Mouse (Mus musculus): ENCODE measurements around the gene Bsdc1. TPM values are rescaled to one million over a fixed set of nuclear protein-coding genes. Genes with fewer than 3 reads are reported as not detected.
A peak's percentile ranks its signal among the peaks of the same experiment; 100 is the strongest.
"Not testable (repeated sequence)": the region's sequence is repeated elsewhere in the genome, so short reads cannot be mapped to it uniquely, and the experiment has no call there.

The Bsdc1 gene
- 36.2 and 41.3 TPM in 2 replicates for total RNA-seq (2017)

- ATAC-seq (replicated peaks in 1 of 2; ENCODE audit: insufficient read depth in 1 of 2, low FRiP score in 2 of 2, low TSS enrichment in 1 of 2, low read depth in 1 of 2, poor library complexity in 2 of 2, severe bottlenecking in 2 of 2): peak; percentile 94 to 97
These were observed at the start of gene Bsdc1 for GRCm38 (mm10) chr4:129461183-129461960. Gene Bsdc1 (plus strand): TSS chr4:129461581.

GRCm38 (mm10) chr4:129415892-129416291, 45.5 kb upstream of the Bsdc1 start:
- no peak for ATAC-seq (replicated peaks in 1 of 2; ENCODE audit: insufficient read depth in 1 of 2, low FRiP score in 2 of 2, low TSS enrichment in 1 of 2, low read depth in 1 of 2, poor library complexity in 2 of 2, severe bottlenecking in 2 of 2)

- ATAC-seq (replicated peaks in 1 of 2; ENCODE audit: insufficient read depth in 1 of 2, low FRiP score in 2 of 2, low TSS enrichment in 1 of 2, low read depth in 1 of 2, poor library complexity in 2 of 2, severe bottlenecking in 2 of 2): 0 out of 4 replicates have a peak, but pooled peaks of 1 of the 2 experiments have one; percentile 29
These were observed 44.9 kb upstream of the Bsdc1 start for GRCm38 (mm10) chr4:129416478-129416877.

GRCm38 (mm10) chr4:129418321-129418720, 43.1 kb upstream of the Bsdc1 start:
- no peak for ATAC-seq (replicated peaks in 1 of 2; ENCODE audit: insufficient read depth in 1 of 2, low FRiP score in 2 of 2, low TSS enrichment in 1 of 2, low read depth in 1 of 2, poor library complexity in 2 of 2, severe bottlenecking in 2 of 2)

- ATAC-seq (replicated peaks in 1 of 2; ENCODE audit: insufficient read depth in 1 of 2, low FRiP score in 2 of 2, low TSS enrichment in 1 of 2, low read depth in 1 of 2, poor library complexity in 2 of 2, severe bottlenecking in 2 of 2): 0 out of 4 replicates have a peak, but pooled peaks have one; percentile 7 to 25
These were observed 20.9 kb upstream of the Bsdc1 start, which contains the start of gene Zbtb8b for GRCm38 (mm10) chr4:129440340-129441063. Gene Zbtb8b (minus strand): TSS chr4:129440853.

GRCm38 (mm10) chr4:129441145-129441544, 20.2 kb upstream of the Bsdc1 start:
- no peak for ATAC-seq (replicated peaks in 1 of 2; ENCODE audit: insufficient read depth in 1 of 2, low FRiP score in 2 of 2, low TSS enrichment in 1 of 2, low read depth in 1 of 2, poor library complexity in 2 of 2, severe bottlenecking in 2 of 2)

GRCm38 (mm10) chr4:129447360-129447759, 14.0 kb upstream of the Bsdc1 start:
- no peak for ATAC-seq (replicated peaks in 1 of 2; ENCODE audit: insufficient read depth in 1 of 2, low FRiP score in 2 of 2, low TSS enrichment in 1 of 2, low read depth in 1 of 2, poor library complexity in 2 of 2, severe bottlenecking in 2 of 2)

- no peak for ATAC-seq (replicated peaks in 1 of 2; ENCODE audit: insufficient read depth in 1 of 2, low FRiP score in 2 of 2, low TSS enrichment in 1 of 2, low read depth in 1 of 2, poor library complexity in 2 of 2, severe bottlenecking in 2 of 2)
These were observed 13.4 kb upstream of the Bsdc1 start for GRCm38 (mm10) chr4:129447778-129448563.

- no peak for ATAC-seq (replicated peaks in 1 of 2; ENCODE audit: insufficient read depth in 1 of 2, low FRiP score in 2 of 2, low TSS enrichment in 1 of 2, low read depth in 1 of 2, poor library complexity in 2 of 2, severe bottlenecking in 2 of 2)
These were observed 12.7 kb upstream of the Bsdc1 start for GRCm38 (mm10) chr4:129448713-129449112.

- ATAC-seq (replicated peaks in 1 of 2; ENCODE audit: insufficient read depth in 1 of 2, low FRiP score in 2 of 2, low TSS enrichment in 1 of 2, low read depth in 1 of 2, poor library complexity in 2 of 2, severe bottlenecking in 2 of 2): no peak
These were observed 10.5 kb upstream of the Bsdc1 start for GRCm38 (mm10) chr4:129450851-129451250.

- ATAC-seq (replicated peaks in 1 of 2; ENCODE audit: insufficient read depth in 1 of 2, low FRiP score in 2 of 2, low TSS enrichment in 1 of 2, low read depth in 1 of 2, poor library complexity in 2 of 2, severe bottlenecking in 2 of 2): no peak
These were observed 9.8 kb upstream of the Bsdc1 start for GRCm38 (mm10) chr4:129451471-129452169.

- ATAC-seq (replicated peaks in 1 of 2; ENCODE audit: insufficient read depth in 1 of 2, low FRiP score in 2 of 2, low TSS enrichment in 1 of 2, low read depth in 1 of 2, poor library complexity in 2 of 2, severe bottlenecking in 2 of 2): peak; percentile 86 to 94
These were observed 6.1 kb upstream of the Bsdc1 start for GRCm38 (mm10) chr4:129455265-129455664.

- ATAC-seq (replicated peaks in 1 of 2; ENCODE audit: insufficient read depth in 1 of 2, low FRiP score in 2 of 2, low TSS enrichment in 1 of 2, low read depth in 1 of 2, poor library complexity in 2 of 2, severe bottlenecking in 2 of 2): no peak
These were observed 5.3 kb upstream of the Bsdc1 start for GRCm38 (mm10) chr4:129456126-129456525.

GRCm38 (mm10) chr4:129457311-129457710, 4.1 kb upstream of the Bsdc1 start:
- ATAC-seq (replicated peaks in 1 of 2; ENCODE audit: insufficient read depth in 1 of 2, low FRiP score in 2 of 2, low TSS enrichment in 1 of 2, low read depth in 1 of 2, poor library complexity in 2 of 2, severe bottlenecking in 2 of 2): not testable (repeated sequence)

GRCm38 (mm10) chr4:129459726-129460125, 1.7 kb upstream of the Bsdc1 start:
- ATAC-seq (replicated peaks in 1 of 2; ENCODE audit: insufficient read depth in 1 of 2, low FRiP score in 2 of 2, low TSS enrichment in 1 of 2, low read depth in 1 of 2, poor library complexity in 2 of 2, severe bottlenecking in 2 of 2): no peak

GRCm38 (mm10) chr4:129460827-129461182, 576 bp upstream of the Bsdc1 start:
- ATAC-seq (replicated peaks in 1 of 2; ENCODE audit: insufficient read depth in 1 of 2, low FRiP score in 2 of 2, low TSS enrichment in 1 of 2, low read depth in 1 of 2, poor library complexity in 2 of 2, severe bottlenecking in 2 of 2): peak; percentile 19 to 34; a peak in 2 of 4 replicates

GRCm38 (mm10) chr4:129462118-129462517, 737 bp downstream of the Bsdc1 start:
- no peak for ATAC-seq (replicated peaks in 1 of 2; ENCODE audit: insufficient read depth in 1 of 2, low FRiP score in 2 of 2, low TSS enrichment in 1 of 2, low read depth in 1 of 2, poor library complexity in 2 of 2, severe bottlenecking in 2 of 2)

Measured in hematopoietic stem cell, adult 5-6 weeks (primary cell).